Mouse (Mus musculus) small intestine, adult 2 months (tissue): ENCODE data around the gene Rnase9. TPM values are rescaled to one million over a fixed set of nuclear protein-coding genes. Genes with fewer than 3 reads are reported as not detected.

Experiments
- H3K27ac ChIP-seq: fragments of 200-500 bp; 2 replicates; pipeline ENCODE4 v1.5.1; 2012; ENCODE audit warnings: low read depth, low read length, control low read depth, inconsistent platforms; ENCODE audit not compliant: insufficient read depth
- H3K27me3 ChIP-seq: fragments of 200-500 bp; 2 replicates; pipeline ENCODE4 v1.6.1; 2012; ENCODE audit warnings: mild to moderate bottlenecking, moderate library complexity, low read length, inconsistent platforms; ENCODE audit not compliant: control insufficient read depth, insufficient read depth
- H3K36me3 ChIP-seq: fragments of 200-500 bp; 2 replicates; pipeline ENCODE4 v1.6.1; 2012; ENCODE audit warnings: mild to moderate bottlenecking, low read length, control low read depth, inconsistent platforms; ENCODE audit not compliant: control insufficient read depth, insufficient read depth
- H3K4me1 ChIP-seq: fragments of 200-500 bp; 2 replicates; pipeline ENCODE4 v1.6.1; 2012; ENCODE audit warnings: low read length, inconsistent platforms, mixed read lengths; ENCODE audit not compliant: control insufficient read depth, insufficient read depth, insufficient read length
- H3K4me3 ChIP-seq: fragments of 200-500 bp; 2 replicates; pipeline ENCODE4 v1.5.1; 2012; ENCODE audit warnings: low read depth, mild to moderate bottlenecking, control low read depth, inconsistent platforms, low read length, moderate library complexity
- CTCF ChIP-seq: fragments of 200-500 bp; IDR thresholded peaks from 2 replicates; pipeline ENCODE4 v1.5.1; 2012; ENCODE audit warnings: low read depth, mild to moderate bottlenecking, control low read depth, inconsistent platforms, low read length, moderate library complexity, mixed read lengths; ENCODE audit not compliant: insufficient replicate concordance, insufficient read length; ENCODE audit errors: extremely low read depth
- POLR2A ChIP-seq: fragments of 200-500 bp; IDR thresholded peaks from 2 replicates; pipeline ENCODE4 v1.6.1; 2012; ENCODE audit warnings: low read depth, mild to moderate bottlenecking, control low read depth, inconsistent platforms, low read length, moderate library complexity
- WGBS: fragments of 180-500 bp; shearing (Covaris S2); methylation state at CpG from one replicate; pipeline ENCODE4 v1.1.7; 2018; 5-methylcytosine and 5-hydroxymethylcytosine counted together
- polyA plus RNA-seq: library from polyadenylated mRNA; depleted of rRNA; stranded (reverse); fragments of >200 nt; gene quantifications from 2 replicates; pipeline ENCODE4 v1.2.3, GENCODE M21; 2012; rRNA removed

Rnase9 gene
- polyA plus RNA-seq, result not detected in 2 replicates

DNA sequence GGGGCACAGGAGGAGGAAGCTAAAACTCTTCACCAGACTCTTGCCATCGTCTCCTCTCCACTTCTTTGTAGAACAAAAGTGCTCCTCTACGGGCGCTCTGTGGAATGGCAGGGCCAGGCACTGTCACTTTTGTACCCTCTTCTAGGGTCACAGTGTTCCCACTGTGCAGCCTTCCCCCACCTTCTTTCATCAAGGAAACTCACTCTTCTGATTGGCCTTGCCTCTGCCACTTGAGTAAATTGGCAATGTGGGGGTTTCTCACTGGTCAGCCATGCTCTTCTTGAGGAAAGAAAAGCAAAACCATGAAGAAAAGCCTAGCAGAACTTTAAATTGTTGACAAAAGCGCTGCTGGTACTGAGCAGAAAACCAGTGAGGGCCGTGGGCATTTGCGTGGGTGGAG, at the start of gene Rnase9:
Rnase9 (minus strand) TSS at position 101 of the 400 bp plus-strand sequence.
- 79% methylated on average over 6 of the region's 6 CpGs for WGBS
- H3K27ac ChIP-seq, result no peak within 1 kb of the TSS
- H3K4me3 ChIP-seq, result no peak within 1 kb of the TSS

DNA sequence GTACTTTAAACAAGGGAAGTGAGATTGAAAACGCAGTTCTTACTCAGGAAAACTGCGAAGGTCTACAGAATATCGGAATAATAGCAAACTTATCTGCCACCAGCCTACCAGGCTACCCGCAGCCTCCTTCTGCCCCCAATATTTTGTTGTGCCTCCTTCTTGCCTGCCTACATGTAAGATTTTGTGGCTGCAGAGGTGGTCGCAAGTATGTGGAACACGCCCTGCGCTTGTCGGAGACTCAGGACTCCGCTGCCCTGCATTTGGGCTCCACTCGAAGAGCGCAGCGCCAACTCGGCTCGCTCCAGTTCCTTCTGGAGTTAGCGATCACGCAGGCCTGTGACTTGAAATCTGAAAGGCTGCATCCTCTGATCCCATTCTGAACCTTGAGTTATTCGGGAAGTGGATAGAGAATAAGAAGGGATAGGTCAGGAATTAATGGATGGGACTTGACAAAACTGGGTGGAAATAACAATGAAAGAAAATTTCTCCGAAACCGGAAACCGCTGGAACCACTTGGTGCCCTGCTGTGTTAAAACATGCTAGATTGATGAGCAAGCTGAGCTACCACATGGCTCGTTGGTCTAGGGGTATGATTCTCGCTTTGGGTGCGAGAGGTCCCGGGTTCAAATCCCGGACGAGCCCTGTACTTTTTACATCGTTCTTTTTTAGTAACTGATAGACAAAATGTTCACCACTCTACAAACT, 48.6 kb upstream of the Rnase9 start:
- Histone ChIP-seq H3K27ac (peak overlapping the region; percentile 96), H3K36me3 (no peaks in the 10 kb centered on the region), H3K27me3 (no peaks in the 10 kb centered on the region), H3K4me3 (peak overlapping the region; percentile 89), H3K4me1 (no peaks in the 10 kb centered on the region)
- TF ChIP-seq POLR2A, result no peak
- WGBS, result under 1% methylated on average over 27 of the region's 27 CpGs

More for the DNA sequence above, at the start of gene Rnase9:
- no peaks in the 10 kb centered on the region for H3K36me3 ChIP-seq
- TF ChIP-seq CTCF (no peak), POLR2A (no peak)
- no peaks in the 10 kb centered on the region for H3K27me3 ChIP-seq
- H3K4me1 ChIP-seq, result no peaks in the 10 kb centered on the region

DNA sequence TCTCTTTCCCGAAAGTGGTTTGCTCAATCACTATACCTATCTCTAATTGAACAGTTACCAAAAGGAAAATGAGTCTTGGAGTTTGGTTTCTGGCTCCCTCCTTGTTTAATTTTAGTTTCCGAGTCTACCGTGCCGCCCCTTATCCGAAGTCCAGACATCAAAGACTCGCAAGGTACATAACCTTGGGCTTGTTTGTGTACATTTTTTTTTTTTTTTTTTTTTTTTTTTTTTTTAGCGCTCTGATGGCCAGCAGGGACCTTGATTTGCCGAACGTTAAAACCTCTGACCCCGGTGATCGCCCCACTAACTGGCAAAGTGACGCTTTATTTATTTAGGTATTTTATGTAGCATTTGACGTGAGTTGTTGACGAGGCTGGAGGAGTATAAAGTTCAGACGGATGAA, 48.0 kb upstream of the Rnase9 start:
- no peaks in the 10 kb centered on the region for H3K4me1 ChIP-seq
- TF ChIP-seq CTCF (no peak), POLR2A (no peak)
- H3K27me3 ChIP-seq, result no peaks in the 10 kb centered on the region
- H3K36me3 ChIP-seq, result no peaks in the 10 kb centered on the region
- H3K4me3 ChIP-seq, result peak overlapping the region; percentile 89
- H3K27ac ChIP-seq, result peak overlapping the region; percentile 96
- under 1% methylated on average over 15 of the region's 15 CpGs for WGBS

GRCm38 (mm10) chr14:51088970-51089673, 47.5 kb upstream of the Rnase9 start:
- no peak for TF ChIP-seq CTCF
- no peak for TF ChIP-seq POLR2A
- Histone ChIP-seq H3K4me3 (peak overlapping the region; percentile 82), H3K4me1 (no peaks in the 10 kb centered on the region), H3K27me3 (no peaks in the 10 kb centered on the region), H3K27ac (peak overlapping the region; percentile 96), H3K36me3 (no peaks in the 10 kb centered on the region)
- WGBS, result under 1% methylated on average over 34 of the region's 34 CpGs

DNA sequence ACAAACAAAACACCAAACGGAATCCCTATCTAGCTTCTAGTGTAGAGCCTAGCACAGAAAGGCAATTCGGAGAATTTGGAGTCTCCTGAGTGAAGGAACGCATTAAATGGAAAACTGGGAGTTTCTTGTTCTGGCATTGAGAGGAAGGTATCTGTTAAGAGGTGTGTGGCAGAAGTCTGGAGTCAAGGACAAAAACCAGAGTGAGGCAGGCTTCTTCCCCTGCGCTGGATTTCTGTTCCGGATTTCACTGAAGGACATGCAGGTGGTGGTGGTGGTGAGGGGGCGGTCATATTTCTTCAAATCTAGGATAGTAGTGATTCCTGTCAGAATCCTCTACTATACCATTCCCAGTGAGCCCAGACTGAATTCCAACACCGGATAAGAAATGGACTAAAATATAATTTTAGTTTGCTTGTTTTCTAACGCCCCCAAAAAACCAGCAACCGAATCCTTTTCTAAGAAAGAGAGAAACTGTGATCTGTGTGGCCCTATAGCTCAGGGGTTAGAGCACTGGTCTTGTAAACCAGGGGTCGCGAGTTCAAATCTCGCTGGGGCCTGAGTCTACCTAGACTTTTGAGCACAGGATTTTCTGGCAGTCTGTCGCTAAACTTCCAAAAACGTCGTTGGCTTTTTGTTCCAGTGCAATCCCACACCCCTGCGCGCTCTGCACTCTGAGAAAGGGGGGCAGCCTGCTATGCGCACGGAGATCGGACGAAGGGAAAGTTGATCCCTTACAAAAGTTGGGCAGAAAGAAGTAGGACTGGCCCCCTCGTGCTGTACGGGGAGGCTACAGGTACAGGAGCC, 46.7 kb upstream of the Rnase9 start:
- H3K4me3 ChIP-seq, result peak overlapping the region; percentile 82
- H3K4me1 ChIP-seq, result no peaks in the 10 kb centered on the region
- TF ChIP-seq CTCF (no peak), POLR2A (0 out of 2 replicates have a peak, but pooled peaks have one; percentile 18)
- no peaks in the 10 kb centered on the region for H3K36me3 ChIP-seq
- H3K27me3 ChIP-seq, result no peaks in the 10 kb centered on the region
- peak overlapping the region; percentile 74 for H3K27ac ChIP-seq
- 2% methylated on average over 23 of the region's 23 CpGs for WGBS

DNA sequence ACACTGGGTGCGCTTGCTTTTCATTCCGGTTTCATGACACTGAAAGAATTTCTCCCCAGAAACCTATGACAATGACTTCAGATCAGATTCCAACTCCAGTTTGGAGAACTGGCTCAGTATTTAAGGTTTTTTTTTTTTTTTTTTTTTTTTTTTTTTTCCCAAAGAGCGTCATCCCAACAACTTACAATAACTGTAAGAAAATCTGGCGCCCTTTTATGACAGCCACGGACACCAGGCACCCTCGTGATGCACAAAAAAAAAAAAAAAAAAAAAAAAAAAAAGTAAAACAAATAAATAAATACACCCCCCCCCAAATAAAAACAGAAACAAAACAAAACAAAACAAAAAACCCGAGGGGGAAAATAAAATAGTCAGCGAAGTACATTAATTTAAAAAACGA, 46.1 kb upstream of the Rnase9 start:
- WGBS, result 27% methylated on average over 9 of the region's 9 CpGs
- Histone ChIP-seq H3K4me1 (no peaks in the 10 kb centered on the region), H3K27me3 (no peaks in the 10 kb centered on the region), H3K36me3 (no peaks in the 10 kb centered on the region), H3K4me3 (no peak overlapping the region), H3K27ac (no peak overlapping the region)
- TF ChIP-seq CTCF, result no peak
- TF ChIP-seq POLR2A, result no peak

- Histone ChIP-seq H3K36me3 (no peaks in the 10 kb centered on the region), H3K4me1 (peaks cover 3% of the 10 kb centered on the region; the same call in 1 of the 2 replicates), H3K27ac (no peak overlapping the region), H3K27me3 (no peaks in the 10 kb centered on the region), H3K4me3 (no peak overlapping the region)
- TF ChIP-seq POLR2A (no peak), CTCF (no peak)
- 71% methylated on average over 4 of the region's 4 CpGs for whole genome bisulfite sequencing
Measured at GRCm38 (mm10) chr14:51085911-51086310, 44.2 kb upstream of the Rnase9 start.
